Mouse (Mus musculus) myocyte (in vitro differentiated cells): ENCODE measurements around the gene Rbms3. TPM values are rescaled to one million over a fixed set of nuclear protein-coding genes. Genes with fewer than 3 reads are reported as not detected.

ENCODE experiments used
- H3K27me3 ChIP-seq: one replicate; pipeline ENCODE4 v1.6.1; 2011; ENCODE audit not compliant: control insufficient read depth, insufficient read depth, insufficient read length
- H3K36me3 ChIP-seq: one replicate; pipeline ENCODE4 v1.6.1; 2011; ENCODE audit not compliant: control insufficient read depth, insufficient read depth
- H3K4me2 ChIP-seq: one replicate; pipeline ENCODE4 v1.6.1; 2011; ENCODE audit warnings: low read depth, control low read depth
- H3K4me3 ChIP-seq: one replicate; pipeline ENCODE4 v1.5.1; 2011; ENCODE audit warnings: mild to moderate bottlenecking, control low read depth, moderate library complexity
- H3K79me2 ChIP-seq: one replicate; pipeline ENCODE4 v1.6.1; 2011; ENCODE audit not compliant: control insufficient read depth, insufficient read depth
- H3ac ChIP-seq: one replicate; pipeline ENCODE4 v1.6.1; 2011; ENCODE audit not compliant: control insufficient read depth, insufficient read length
- CEBPB ChIP-seq: IDR thresholded peaks from 2 replicates; pipeline ENCODE4 v1.6.1; 2011; ENCODE audit warnings: mild to moderate bottlenecking, moderate library complexity; ENCODE audit not compliant: poor library complexity, insufficient read depth, severe bottlenecking
- E2F4 ChIP-seq: IDR thresholded peaks from one replicate; pipeline ENCODE4 v1.6.1; 2011; ENCODE audit warnings: mild to moderate bottlenecking, control low read depth, moderate library complexity; ENCODE audit not compliant: insufficient read depth
- MAX ChIP-seq: IDR thresholded peaks from one replicate; pipeline ENCODE4 v1.6.1; 2011; ENCODE audit warnings: low read depth, mild to moderate bottlenecking, control low read depth
- MYOD1 ChIP-seq, 3 experiments: IDR thresholded peaks; one replicate each; pipeline ENCODE4 v1.6.1; 2011; ENCODE audit warnings: control low read depth in 2 of 3, low read depth in 2 of 3, mild to moderate bottlenecking in 2 of 3, moderate library complexity in 1 of 3; ENCODE audit not compliant: insufficient read length in 2 of 3, control insufficient read depth in 1 of 3
- MYOG ChIP-seq, 3 experiments: IDR thresholded peaks; one replicate each; pipeline ENCODE4 v1.6.1; 2011; ENCODE audit warnings: control low read depth in 2 of 3, low read depth in 2 of 3, mild to moderate bottlenecking in 2 of 3; ENCODE audit not compliant: insufficient read length in 2 of 3, control insufficient read depth in 1 of 3, insufficient read depth in 1 of 3
- POLR2A ChIP-seq: IDR thresholded peaks from one replicate; pipeline ENCODE4 v1.6.1; 2011; ENCODE audit warnings: low read depth, mild to moderate bottlenecking, control low read depth, moderate library complexity; ENCODE audit not compliant: insufficient read length
- POLR2AphosphoS2 ChIP-seq: IDR thresholded peaks from one replicate; pipeline ENCODE4 v1.6.1; 2011; ENCODE audit warnings: low read depth, control low read depth; ENCODE audit not compliant: insufficient read length
- REST ChIP-seq: IDR thresholded peaks from one replicate; pipeline ENCODE4 v1.6.1; 2011; ENCODE audit warnings: mild to moderate bottlenecking, control low read depth, moderate library complexity; ENCODE audit not compliant: insufficient read depth, insufficient read length
- SRF ChIP-seq: IDR thresholded peaks from one replicate; pipeline ENCODE4 v1.6.1; 2011; ENCODE audit warnings: low read depth; ENCODE audit not compliant: control insufficient read depth, insufficient read length
- TCF12 ChIP-seq: IDR thresholded peaks from one replicate; pipeline ENCODE4 v1.6.1; 2011; ENCODE audit warnings: mild to moderate bottlenecking, control low read depth; ENCODE audit not compliant: poor library complexity, insufficient read depth, severe bottlenecking
- TCF3 ChIP-seq: IDR thresholded peaks from one replicate; pipeline ENCODE4 v1.6.1; 2011; ENCODE audit warnings: low read depth, control low read depth; ENCODE audit not compliant: insufficient read length
- USF1 ChIP-seq: IDR thresholded peaks from one replicate; pipeline ENCODE4 v1.6.1; 2011; ENCODE audit warnings: low read depth, mild to moderate bottlenecking, control low read depth, moderate library complexity
- polyA plus RNA-seq: library from polyadenylated mRNA; unstranded; fragments of >200 nt; fragmentation: generic; extraction: Trizol; gene quantifications from one replicate; pipeline ENCODE4 v1.2.1, GENCODE M21; 2012; ENCODE audit warnings: missing spikeins

Rbms3 gene
- polyA plus RNA-seq, 1 experiment = 4.5 TPM

DNA sequence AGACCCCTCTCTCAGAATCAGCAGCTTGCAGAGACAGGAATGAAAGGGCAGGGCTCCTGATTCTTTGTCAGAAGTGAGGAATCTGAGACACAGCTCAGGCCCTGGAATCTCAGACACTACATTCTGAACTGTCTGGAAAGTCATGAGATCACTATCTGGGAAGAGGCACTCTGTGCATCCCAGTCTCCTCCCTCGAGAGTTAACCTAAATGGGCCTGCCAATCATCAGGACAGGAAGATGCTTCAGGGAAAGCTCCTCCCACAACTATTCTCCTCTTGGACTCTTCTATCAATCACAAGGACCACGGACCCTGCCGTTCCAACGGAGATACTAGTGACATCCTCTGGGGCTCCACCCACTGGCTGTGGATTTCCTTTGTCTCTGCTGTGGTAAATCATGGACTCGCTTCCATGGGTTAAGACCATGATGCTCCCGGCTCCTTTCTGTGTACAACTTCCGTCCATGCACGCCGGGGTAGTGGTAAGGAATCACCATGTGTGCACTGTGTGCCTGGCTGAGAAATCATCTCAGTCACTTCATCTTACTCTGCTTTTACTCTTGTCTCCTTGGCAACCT, 473.3 kb downstream of the Rbms3 start:
- TF ChIP-seq MYOD1 (IDR thresholded peaks at IDR 0.05; ENCODE audit: control insufficient read depth in 1 of 3, insufficient read length in 2 of 3, low read depth in 2 of 3) (no peak), E2F4 (no peak), TCF12 (no peak), CEBPB (no peak), USF1 (no peak), MYOG (IDR thresholded peaks at IDR 0.05; ENCODE audit: control insufficient read depth in 1 of 3, insufficient read depth in 1 of 3, insufficient read length in 2 of 3, low read depth in 2 of 3) (no peak), SRF (no peak), MAX (no peak), TCF3 (no peak), REST (no peak), POLR2AphosphoS2 (no peak), POLR2A (no peak)
- H3ac ChIP-seq = no peak overlapping the region
- H3K4me3 ChIP-seq = no peak overlapping the region
- peaks cover 14% of the 10 kb centered on the region for H3K79me2 ChIP-seq
- no peaks in the 10 kb centered on the region for H3K27me3 ChIP-seq
- no peak overlapping the region for H3K4me2 ChIP-seq
- H3K36me3 ChIP-seq = no peaks in the 10 kb centered on the region

DNA sequence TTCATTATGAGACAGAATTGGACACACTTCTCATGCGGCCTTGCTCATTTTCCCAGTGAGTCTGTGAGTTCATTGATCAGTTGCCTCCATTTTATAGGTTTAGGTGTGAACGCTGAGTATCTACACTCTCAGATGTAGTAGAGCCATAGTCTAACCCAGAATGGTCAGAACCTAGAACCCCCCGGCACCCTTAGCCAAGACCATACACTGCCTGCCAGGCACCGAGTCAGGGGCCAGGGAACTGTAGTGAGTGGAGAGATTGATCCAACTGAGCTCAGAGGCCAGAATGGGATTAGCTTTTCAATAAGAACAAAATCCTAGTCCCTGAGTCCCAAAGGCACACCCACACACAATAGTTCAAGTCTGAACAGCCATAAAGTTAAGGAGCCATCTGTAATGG, 475.1 kb downstream of the Rbms3 start:
- Histone ChIP-seq H3K4me3 (no peak overlapping the region), H3ac (no peak overlapping the region), H3K27me3 (no peaks in the 10 kb centered on the region), H3K79me2 (peaks cover 29% of the 10 kb centered on the region), H3K4me2 (peak overlapping the region; percentile 75), H3K36me3 (no peaks in the 10 kb centered on the region)
- TF ChIP-seq SRF = no peak
- no peak for TF ChIP-seq POLR2AphosphoS2

DNA sequence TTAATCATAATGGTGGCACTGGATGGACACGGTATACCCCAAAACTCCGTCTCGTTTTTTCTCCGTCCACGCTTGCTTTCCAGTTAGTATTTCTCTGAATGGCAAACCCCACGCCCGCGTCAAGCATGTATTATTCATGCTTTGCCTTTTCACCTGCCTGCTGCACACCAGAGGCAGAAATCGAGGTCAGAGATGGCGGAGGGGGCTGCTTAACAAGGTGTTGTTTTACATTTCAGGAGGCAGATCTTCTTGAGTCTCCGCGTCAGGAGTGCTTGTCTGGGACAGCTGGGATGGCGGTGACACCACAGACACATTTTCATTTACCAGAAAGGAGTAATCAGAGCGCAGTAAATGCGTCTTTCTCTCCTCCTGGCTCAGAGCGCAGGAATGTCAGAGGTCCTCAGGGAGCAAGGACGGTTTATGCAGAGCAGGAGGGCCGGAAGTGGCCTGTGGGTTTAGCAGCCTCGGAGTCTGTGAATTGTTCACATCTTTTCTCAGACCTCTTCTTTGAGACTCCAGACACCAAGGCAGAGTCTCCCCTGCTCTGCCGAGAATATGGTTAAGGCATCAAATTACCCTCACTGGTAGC, 475.9 kb downstream of the Rbms3 start:
- H3K4me3 ChIP-seq = no peak overlapping the region
- no peaks in the 10 kb centered on the region for H3K27me3 ChIP-seq
- H3K79me2 ChIP-seq = peaks cover 30% of the 10 kb centered on the region
- peak overlapping the region; percentile 75 for H3K4me2 ChIP-seq
- no peaks in the 10 kb centered on the region for H3K36me3 ChIP-seq
- H3ac ChIP-seq = no peak overlapping the region
- TF ChIP-seq TCF12 (no peak), POLR2A (no peak), TCF3 (peak; percentile 28), SRF (no peak), E2F4 (no peak), MYOD1 (IDR thresholded peaks at IDR 0.05; ENCODE audit: control insufficient read depth in 1 of 3, insufficient read length in 2 of 3, low read depth in 2 of 3) (peak in 2 of 3 experiments; percentile 48 to 52), MYOG (IDR thresholded peaks at IDR 0.05; ENCODE audit: control insufficient read depth in 1 of 3, insufficient read depth in 1 of 3, insufficient read length in 2 of 3, low read depth in 2 of 3) (peak in 1 of 3 experiments; percentile 77), REST (no peak)

DNA sequence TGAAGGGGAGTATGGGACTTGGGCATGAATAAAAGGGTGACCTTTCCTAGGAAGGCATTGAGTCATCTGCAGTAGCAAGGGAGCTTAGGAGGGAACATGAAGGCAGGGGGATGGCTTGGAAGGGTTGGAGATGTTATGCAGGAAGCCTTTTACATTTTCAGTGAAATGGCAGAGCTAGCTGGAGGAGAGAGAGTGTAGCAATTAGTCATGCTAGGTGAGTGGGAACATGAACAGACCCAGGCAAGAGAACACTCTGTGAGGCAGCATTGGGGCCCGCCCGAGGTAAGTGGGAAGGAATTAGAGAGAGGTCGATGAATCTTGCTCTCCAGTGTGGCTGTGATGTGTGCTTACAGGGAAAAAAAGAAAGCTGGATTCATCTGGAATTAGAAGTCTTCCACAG, 477.8 kb downstream of the Rbms3 start:
- Histone ChIP-seq H3K27me3 (no peaks in the 10 kb centered on the region), H3K4me3 (no peak overlapping the region), H3K79me2 (peaks cover 24% of the 10 kb centered on the region), H3K4me2 (no peak overlapping the region), H3K36me3 (no peaks in the 10 kb centered on the region), H3ac (no peak overlapping the region)
- no peak for TF ChIP-seq POLR2A
- TF ChIP-seq TCF3 = no peak
- no peak for TF ChIP-seq USF1
- TF ChIP-seq SRF = no peak
- TF ChIP-seq MYOD1 (IDR thresholded peaks at IDR 0.05; ENCODE audit: control insufficient read depth in 1 of 3, insufficient read length in 2 of 3, low read depth in 2 of 3) = no peak
- TF ChIP-seq TCF12 = no peak
- no peak for TF ChIP-seq CEBPB
- TF ChIP-seq REST = no peak
- TF ChIP-seq MYOG (IDR thresholded peaks at IDR 0.05; ENCODE audit: control insufficient read depth in 1 of 3, insufficient read depth in 1 of 3, insufficient read length in 2 of 3, low read depth in 2 of 3) = no peak
- no peak for TF ChIP-seq E2F4
- no peak for TF ChIP-seq POLR2AphosphoS2
- no peak for TF ChIP-seq MAX
